Mouse (Mus musculus) adipocyte (in vitro differentiated cells): ENCODE data around the gene Ncoa3.

ENCODE experiments used
- DNase-seq: peaks from one replicate; pipeline ENCODE4 v3.0.0-alpha.2; 2016; ENCODE audit warnings: low spot score

Gene Ncoa3

DNA sequence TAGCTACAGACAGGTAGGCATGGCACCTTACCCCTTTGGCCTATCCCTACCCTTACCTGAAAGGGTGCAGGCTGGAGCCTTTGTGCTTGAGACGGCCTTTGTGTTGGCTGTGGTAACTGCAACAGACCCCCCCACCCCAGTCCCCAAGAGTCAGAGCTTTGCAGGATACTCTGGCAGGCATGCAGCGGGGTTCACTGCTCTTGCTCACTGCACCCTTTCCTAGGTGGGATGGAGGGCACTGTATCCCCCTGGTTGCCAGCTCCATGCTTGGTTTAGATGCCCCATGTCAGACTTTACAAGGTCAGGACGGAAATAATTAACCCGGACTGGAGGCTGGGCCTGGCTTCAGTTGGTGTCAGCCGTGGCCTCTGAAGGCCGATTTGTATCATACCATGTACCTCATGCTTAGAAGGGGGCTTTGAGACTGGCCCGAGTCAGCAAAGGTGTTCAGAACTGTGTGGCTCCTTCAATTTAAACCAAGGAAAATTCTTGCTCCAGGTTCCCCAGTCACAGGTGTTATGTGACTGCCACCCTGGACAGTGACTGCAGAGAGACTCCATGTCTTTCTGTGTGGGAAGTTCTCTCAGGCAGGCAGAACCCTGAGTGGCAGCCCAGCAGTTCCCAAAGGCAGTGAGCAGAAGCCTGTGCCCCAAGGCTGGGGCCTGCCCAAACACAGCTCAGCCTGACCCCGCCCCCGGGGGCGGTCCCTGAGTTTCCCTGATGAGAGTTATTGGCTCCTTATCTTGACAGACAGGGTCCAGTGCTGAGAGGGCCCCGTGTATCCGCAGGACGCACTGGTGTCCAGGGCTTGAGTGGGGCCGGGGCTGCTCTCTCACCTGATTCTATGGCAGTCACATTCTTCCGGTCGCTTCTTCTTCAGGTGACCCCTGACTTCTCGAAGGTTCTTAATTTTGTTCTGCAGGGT lies 87.8 kb downstream of the Ncoa3 start:
- DNase-seq: no peak

DNA sequence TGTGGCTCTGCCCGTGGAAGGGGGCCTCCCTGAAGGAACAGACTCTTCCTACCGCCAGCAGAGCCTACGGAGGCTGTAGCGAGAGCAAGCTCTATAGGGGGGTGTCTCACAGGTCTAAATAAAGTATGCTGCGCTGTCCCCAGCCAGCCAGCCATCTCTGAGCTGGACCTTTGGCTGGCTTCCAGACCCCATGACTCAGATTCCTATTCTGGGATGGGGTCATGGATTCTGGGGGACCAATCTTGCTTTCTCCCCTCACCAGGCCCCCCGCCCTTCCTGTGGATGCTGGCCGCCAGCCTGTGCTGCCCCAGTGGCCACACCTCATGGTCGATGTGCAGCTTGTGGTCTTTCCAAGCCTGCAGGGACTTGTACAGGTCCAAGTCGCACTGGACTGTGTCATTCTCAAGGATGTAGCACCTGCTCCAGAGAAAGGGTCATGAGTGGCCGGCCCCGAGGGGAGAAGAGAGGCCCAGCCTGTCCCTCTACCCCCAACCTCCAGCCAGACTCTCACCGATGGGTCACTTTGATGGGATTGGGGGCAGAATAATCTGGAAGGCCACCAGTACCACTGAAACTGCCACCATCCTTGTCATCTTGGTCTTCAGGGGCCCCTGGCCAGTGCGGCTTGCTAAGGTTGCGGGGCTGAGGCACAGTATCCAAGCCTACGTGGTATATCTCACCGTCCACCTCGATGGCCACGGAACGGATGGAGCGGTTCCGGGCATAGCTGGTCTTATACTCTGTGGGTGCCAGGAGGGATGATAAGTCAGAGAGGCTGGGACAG lies 88.7 kb downstream of the Ncoa3 start:
- DNase-seq: no peak

DNA sequence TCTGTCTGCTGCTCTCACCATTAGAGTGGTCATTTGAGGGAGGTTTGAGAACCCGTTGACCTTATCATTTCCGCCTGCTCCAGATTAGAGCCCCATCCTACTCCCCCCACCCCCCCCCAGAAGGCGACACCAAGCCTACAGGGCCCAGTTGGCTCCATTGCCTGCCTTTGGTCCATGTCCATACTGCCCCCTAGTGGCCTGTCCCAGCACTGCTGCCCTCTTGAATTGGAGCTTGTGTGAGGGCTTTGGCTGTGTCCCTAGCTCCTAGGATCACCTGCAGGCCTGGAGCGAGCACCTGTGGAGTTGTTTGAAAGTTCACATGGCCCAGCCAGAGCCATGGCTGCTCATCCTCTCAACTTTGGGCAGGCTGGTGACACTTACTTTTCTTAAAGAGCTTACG lies 89.8 kb downstream of the Ncoa3 start:
- DNase-seq: peak; percentile 83

DNA sequence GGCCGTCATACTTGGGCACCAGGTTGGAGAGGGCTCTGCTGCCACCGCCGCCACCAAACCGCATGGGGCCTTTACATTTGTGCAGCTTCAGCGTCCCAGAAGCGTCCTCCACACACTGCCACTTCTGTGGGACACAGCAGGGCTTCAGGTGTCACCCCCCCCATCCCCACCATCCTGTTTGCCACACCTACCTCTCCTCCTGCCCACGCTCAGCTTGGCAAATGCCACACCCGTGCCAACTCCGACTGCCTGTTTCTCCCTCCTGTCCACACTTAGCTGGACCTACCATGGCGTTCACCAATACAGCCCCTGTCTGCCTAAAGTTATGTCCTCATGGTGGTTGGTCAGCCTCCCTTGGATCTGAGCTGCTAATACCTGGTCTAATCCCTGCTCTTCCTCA lies 90.2 kb downstream of the Ncoa3 start:
- no peak for DNase-seq

DNA sequence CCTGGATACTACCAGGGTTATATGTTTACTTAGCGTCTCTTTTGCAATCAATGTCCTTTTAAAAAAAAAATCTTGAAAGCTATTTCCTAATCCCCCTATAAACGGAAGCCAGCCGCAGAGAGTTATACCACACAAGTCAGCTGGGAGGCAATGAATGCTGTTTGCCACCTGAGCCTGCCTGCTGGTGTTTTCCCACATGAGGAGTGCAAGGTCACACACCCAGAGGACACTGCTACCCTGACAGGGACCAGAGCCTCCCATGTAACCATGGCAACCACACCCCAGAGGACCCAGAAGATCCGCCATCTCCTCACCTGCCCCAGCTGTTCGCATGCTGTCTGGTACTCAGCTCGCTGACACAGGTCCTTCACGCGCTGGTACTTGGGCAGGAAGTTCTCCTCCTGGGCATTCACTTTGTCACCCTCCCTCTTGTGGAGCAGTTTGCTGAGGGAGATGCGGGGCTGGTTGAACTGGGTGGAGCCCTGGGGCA lies 91.2 kb downstream of the Ncoa3 start:
- DNase-seq: no peak

DNA sequence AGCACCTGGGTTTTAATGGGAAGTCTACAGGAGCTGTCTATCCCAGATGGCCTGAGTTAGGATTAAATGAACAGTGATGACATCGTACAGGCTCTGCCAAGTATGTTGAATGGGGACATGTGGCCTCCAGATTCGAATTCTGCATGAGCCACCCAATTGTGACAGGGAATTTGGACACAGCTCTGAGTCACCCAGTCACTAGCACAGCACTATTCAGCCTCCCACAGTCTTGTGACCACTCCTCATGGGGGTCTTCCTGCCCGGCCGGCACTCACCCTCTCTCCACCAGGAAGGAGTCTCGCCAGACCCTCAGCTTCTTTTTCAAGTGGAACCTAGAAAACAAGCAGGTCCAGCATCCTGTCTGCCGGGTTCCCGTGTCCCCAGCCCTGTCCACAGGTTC lies 91.7 kb downstream of the Ncoa3 start:
- no peak for DNase-seq

DNA sequence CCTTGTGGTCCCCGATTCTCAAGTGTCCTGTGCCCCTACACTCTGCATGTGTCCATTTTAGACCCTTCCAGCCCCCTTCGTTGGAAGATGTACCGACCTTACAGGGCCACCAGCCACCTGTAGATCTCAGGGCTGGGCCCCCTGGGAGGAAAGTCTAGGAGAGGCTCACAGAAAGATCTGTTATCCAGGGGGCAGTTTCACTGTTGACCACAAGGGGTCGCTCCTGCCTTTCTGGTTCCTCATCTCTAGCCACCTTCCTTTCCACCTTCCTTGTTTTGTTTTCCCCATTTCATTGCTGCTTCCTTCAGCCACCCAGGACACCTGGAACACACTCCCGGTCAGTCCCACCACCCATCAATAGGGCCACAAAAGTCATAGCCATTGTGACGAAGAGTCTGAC lies 92.5 kb downstream of the Ncoa3 start:
- DNase-seq: peak; percentile 76

DNA sequence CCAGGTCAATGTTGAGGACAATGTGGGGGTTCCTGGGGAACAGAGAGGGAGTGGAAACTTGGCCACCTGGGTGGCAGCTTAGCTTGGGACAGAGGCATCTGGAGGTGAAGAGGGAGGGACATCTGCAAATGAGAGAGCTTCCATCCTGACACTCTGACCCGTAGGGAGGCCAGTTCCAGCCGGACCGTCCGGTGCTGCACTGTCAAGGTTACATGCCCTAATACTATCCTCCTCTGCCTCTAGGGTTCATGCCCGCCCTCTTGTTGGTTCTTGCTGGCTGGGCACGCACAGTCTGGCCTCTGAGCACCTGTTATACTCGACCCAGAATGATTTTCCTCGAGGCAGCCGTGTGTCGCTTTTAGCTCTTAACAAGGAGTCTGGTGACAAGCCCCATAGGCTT lies 93.3 kb downstream of the Ncoa3 start:
- no peak for DNase-seq

DNA sequence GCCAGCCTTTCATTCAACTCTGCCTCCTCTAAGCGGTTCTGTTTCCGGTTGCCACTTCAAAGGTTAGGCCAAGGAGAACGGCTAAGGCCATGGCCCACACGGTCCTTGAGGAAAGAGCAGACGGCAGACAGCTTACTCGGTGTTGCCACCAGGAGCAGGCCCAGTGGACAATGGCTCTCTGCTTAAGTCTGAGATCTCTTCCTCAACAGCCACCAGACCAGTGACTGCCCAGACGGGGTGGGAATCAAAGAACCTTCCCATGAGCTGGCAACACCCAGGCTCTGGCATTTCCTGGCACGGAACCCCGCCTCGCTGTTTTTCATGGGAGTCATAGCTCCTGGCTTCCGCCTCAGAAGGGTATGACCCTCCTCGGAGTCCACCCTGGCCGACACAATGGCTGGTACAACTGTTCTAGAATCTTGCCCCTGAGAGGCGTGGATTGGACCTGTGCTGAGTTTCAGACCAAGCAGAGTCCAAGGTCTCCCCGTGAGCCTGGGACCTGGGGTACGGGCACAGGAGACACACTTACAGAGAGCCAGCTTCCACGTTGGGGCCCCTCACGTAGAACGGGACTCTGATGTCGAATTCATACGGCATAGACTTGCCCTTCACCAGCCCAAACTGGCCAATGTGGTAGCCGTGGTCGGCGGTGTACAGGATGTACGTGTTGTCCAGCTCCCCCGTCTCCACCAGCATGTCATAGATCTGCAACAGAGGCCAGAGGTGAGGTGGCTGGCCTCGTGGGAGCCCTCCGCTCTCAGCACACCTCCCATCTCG lies 94.2 kb downstream of the Ncoa3 start:
- no peak for DNase-seq

DNA sequence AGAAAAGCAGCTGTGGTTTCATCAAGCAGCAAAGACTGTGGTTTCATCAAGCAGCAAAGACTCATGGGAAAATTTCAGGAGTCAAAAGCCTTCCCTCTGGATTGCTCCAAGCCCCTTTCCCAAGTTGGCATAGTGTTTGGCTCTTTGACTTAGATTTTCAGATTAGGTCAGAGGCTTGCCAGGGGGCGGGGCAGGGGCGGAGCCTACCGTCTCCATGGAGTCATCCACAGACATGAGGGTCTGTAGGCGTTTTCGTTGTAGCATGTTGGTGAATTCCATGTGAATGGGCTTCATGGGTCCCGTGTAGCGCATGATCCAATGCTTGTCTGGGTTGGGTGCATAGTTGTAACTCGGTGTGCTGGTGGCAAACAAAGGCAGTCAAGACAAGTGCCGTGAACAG lies 96.6 kb downstream of the Ncoa3 start:
- peak; percentile 74 for DNase-seq

DNA sequence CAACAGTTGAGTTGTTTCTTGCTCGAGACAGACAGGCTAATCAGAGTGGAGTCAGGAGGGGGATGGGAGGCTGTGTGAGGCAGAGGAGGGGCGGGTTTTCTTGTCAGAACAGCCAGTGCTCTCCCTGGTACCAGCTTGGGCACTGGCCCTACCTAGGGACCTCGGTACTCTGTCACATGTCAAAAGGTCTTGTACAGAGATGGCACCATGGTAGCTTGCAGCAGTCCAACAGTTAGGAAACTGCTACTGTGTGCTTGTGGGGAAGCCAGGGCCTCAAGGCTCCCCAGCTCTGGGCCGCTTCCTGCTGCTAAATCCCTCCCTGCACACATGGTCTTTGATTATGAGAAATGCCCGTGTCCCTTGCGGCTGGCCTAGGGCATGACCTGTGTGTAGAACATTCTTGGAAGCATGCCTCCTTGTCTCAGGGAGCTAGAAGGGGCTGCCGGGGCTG lies 97.7 kb downstream of the Ncoa3 start:
- peak; percentile 54 for DNase-seq

DNA sequence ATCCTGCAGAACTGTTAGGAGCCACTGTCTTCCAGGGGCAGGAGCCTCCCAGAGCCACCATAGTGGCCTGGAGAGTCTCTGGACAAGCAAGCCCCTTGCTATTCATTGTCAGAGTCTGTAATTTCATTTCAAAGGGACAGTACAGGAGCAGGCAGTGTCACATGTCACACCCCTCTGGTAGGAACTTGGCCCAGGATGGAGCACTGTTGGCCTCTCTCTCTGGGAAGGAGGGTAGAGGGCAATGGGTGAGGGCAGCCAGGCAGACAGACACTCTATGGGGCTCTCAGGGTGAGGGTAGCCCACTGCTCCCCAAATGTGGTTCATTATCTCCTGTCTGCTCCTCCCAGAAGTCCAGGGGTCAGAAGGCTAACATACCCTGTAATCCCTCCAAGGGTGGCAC lies 99.2 kb downstream of the Ncoa3 start:
- DNase-seq: peak; percentile 73

DNA sequence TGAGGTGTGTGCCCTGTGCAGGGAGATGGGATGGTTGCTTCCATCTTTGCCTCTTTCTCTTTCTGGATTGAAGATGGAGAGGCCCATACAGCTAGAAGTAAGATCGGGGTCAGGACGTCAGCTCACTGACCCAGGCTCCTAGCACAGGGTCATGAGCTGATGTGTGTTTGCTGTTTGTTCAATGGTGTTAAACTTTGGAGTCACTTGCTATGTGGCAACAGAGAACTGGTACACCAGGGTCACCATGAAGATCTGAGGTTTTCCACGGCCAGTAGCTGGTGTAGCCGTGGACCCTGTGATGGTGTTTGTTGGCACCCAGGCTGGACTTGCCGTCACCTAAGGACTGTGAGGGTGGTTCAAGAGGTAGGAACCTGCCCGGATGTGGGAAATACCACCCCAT lies 100.0 kb downstream of the Ncoa3 start:
- no peak for DNase-seq

DNA sequence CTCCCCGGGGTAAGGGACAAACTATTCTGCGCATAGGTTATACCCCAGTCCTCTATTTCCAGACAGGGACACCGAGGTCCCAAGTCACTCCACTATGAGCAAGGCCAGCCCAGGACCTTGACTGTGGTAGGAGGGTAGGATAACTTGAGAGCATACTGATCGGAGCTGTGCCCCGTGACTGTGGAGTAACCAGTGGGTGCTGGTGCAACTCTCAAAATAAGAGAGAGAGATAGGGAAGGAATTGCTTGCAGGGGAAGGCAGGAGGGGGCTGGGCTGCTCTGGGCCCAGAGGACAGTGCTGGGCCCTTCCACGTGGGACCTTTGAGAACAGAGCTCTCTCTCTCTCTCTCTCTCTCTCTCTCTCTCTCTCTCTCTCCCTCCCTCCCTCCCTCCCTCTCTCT lies 103.9 kb downstream of the Ncoa3 start:
- no peak for DNase-seq

DNA sequence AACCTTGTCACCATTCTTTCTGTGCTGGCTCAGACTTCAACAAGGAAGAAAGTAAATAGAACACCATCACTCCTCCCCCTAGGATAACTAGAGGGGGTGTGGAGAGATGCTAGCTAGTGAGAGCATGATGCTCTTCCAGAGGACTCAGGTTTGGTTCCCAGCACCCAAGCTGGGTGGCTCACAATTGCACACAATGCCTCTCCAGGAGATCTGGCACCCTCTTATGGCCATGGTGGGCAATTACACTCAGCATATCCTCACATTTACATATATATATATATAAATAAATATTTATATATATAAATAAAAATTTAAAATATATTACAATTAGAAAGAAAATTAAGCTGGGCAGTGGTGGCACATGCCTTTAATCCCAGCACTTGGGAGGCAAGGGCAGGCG lies 104.4 kb downstream of the Ncoa3 start:
- no peak for DNase-seq

DNA sequence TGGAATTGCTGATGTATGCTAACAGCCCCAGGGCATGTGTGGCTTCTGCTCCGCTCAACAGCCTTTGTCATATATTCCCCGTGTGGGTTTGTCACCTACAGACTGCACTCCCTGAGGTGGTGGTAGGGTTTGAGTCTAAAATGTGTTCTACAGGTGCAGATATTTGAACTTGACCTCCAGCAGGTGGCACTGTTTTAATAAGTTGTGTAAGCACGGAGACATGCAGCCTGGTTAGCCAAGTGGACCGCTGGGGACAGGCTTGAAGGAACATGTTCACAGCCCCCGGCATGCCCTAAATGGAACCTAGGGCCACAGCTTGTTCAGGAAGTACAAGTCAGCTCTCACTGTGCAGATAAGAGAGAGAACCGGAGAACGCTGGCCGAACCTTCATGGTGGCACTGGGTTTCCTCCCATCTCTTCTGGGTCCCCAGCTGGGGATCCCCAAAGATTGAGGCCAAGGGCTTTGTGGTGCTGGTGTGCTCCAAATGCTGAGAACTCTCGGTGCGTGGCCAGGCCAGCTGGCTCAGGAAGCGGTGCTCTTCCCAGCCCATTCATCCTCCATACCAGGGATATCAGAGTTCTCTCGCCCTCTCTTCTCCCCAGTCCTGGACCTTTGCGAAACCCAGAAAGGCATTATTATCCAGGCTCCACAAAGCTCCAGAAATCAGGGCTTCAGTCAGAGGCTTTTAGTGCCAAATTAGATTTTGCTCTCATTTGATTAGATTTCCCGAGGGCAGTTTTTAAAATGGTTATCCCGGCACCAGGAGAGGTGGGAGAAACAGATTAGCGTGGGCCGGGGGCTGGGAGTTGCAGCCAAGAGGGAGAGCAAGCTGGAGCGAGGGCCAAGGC lies 105.2 kb downstream of the Ncoa3 start:
- peak; percentile 64 for DNase-seq

DNA sequence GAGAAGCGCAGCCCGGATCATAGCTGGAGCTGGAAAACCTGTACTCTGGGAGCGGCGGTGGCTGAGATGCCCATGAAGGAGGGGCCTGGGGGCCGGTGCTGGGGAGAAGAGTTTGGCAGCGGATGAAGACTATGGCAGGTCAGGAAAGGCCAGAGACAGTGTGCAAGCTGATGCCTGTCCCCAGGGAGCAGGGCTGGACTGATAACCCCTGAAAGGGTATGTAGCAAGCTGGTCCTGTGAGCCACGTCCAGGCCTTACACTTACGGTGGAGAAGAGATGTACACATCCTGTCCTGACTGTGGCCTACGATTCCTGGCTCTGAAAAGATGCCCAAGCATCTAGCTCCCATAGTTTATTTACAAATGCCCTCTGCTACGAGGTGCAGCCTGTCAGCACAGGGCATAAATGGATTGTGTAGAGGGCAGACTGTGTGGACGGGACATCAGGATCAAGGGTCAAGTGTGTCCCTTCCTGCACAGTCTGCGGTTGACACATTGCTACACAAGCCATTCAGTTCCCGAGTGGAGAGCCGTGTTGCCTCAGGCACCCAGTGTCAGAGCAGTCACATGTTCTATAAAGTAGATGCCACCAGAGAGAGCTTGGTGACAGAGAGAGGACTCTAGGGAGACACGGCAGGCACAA lies 106.0 kb downstream of the Ncoa3 start:
- no peak for DNase-seq

DNA sequence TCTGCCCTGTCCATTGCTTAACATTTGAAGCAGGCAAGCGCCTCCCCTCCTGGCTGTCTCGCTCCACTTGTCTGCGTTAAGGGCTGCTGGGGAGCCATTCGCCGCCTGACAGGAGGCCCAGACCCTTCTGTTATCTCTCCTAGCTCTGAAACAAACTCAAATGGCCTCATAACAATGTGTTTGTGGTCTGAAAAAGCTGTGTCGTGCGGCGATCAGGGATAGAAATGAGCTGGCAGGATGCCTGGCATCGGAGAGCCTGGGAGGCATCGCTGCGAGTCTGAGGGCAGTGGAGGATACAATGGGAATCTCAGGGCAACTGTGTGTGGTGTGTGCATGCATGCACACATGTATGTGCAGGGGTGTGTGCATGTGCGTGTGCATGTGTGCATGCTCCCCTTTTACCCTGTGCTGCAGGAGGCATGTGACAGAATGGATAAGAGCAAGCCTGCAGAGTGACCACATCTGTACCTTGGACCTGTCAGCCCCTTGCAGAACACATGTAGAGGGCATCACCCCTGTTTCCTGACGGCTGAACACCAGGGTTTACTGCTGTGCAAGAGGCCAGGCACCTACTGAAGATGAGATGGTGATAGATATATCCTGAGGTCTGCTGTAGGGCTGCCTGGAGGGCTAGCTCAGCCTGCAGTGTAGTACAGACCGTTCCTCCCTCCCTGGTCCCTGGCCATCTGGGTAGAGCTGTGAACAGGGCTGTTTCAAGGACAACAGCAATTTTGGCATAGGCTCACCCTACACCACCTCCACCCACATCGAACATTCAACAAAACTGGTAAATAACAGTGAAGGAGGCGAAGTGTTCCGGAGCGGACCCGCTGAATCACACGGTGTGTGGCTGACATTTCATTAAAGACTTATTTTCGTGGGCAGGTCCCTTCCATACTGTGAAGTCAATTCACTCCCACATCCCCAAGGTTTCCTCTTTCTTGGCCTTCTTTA lies 108.2 kb downstream of the Ncoa3 start:
- DNase-seq: no peak

DNA sequence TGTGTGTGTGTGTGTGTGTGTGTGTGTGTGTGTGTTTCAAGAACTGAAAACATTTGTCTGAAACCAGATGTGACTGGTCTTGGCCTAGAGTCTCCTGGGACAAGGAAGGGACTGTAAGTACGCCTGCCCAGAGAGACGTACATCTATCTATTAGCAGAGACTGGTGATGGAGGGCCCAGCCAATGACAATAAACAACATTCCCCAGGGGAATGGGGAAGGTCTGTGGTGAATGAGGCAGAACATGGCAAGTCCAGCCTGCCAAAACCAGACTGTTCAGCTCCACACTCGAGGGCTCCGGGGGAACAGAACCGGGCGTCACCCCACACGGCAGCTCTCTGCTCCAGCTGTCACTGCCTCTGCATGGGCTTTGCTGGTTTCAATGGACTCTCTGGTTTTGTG lies 110.5 kb downstream of the Ncoa3 start:
- peak; percentile 73 for DNase-seq

DNA sequence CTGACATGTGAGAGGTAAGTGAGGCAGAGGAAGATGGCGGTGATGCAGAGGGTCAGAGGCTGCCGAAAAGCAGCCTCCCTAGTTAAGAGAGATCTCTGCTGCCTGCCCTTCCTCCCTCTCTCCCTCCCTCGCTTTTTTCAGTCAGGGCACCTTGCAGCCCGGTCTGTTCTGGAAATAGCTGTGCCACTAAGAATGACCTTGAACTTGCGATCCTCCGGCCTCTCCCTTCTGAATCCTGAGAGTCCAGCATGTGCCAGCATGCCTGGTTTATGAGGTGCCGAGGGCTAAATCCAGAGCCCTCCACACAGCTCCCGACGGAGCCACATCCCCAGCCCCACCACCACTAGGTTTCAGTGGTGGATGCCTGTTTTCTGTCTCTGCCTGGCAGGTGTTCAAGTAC lies 113.5 kb downstream of the Ncoa3 start:
- no peak for DNase-seq
